Mouse (Mus musculus) brown adipose tissue, adult 24 weeks (tissue): Measurements from ENCODE around the gene Cnr2. TPM values are rescaled to one million over a fixed set of nuclear protein-coding genes. Genes with fewer than 3 reads are reported as not detected.

Source experiments
- H3K27ac ChIP-seq: fragments of 200-500 bp; replicated peaks from 2 replicates; pipeline ENCODE4 v1.5.1; 2012; ENCODE audit warnings: low read depth, mild to moderate bottlenecking, low read length
- H3K4me1 ChIP-seq: fragments of 200-500 bp; 2 replicates; pipeline ENCODE4 v1.6.1; 2012; ENCODE audit warnings: low read length, mixed read lengths; ENCODE audit not compliant: control insufficient read depth, insufficient read depth, insufficient read length
- H3K4me3 ChIP-seq: fragments of 200-500 bp; 2 replicates; pipeline ENCODE4 v1.5.1; 2012; ENCODE audit warnings: low read depth, mild to moderate bottlenecking, low read length, moderate library complexity; ENCODE audit not compliant: insufficient read depth
- polyA plus RNA-seq: library from polyadenylated mRNA; stranded (reverse); fragments of >200 nt; gene quantifications from 2 replicates; pipeline ENCODE4 v1.2.4, GENCODE M21; 2012; ENCODE audit not compliant: missing spikeins, insufficient read depth, insufficient read length

Gene Cnr2
- polyA plus RNA-seq, 1 experiment = 0.55 TPM

GRCm38 (mm10) chr4:135885676-135886075, 9.5 kb upstream of the Cnr2 start:
- H3K27ac ChIP-seq = peak overlapping the region; percentile 93
- peak overlapping the region; percentile 4; the same call in 1 of the 2 replicates for H3K4me3 ChIP-seq
- H3K4me1 ChIP-seq = peaks cover 23% of the 10 kb centered on the region

GRCm38 (mm10) chr4:135886184-135886583, 9.0 kb upstream of the Cnr2 start:
- Histone ChIP-seq H3K4me3 (0 out of 2 replicates have a peak overlapping the region, but pooled peaks have one; percentile 4), H3K27ac (peak overlapping the region; percentile 93), H3K4me1 (peaks cover 23% of the 10 kb centered on the region)

GRCm38 (mm10) chr4:135888448-135889057, 6.6 kb upstream of the Cnr2 start:
- Histone ChIP-seq H3K4me3 (no peak overlapping the region), H3K4me1 (peaks cover 17% of the 10 kb centered on the region), H3K27ac (peak overlapping the region; percentile 5; the same call in 1 of the 2 replicates)

- Histone ChIP-seq H3K4me3 (no peak overlapping the region), H3K4me1 (peaks cover 10% of the 10 kb centered on the region)
These were observed 5.9 kb upstream of the Cnr2 start for GRCm38 (mm10) chr4:135889146-135889883.

DNA sequence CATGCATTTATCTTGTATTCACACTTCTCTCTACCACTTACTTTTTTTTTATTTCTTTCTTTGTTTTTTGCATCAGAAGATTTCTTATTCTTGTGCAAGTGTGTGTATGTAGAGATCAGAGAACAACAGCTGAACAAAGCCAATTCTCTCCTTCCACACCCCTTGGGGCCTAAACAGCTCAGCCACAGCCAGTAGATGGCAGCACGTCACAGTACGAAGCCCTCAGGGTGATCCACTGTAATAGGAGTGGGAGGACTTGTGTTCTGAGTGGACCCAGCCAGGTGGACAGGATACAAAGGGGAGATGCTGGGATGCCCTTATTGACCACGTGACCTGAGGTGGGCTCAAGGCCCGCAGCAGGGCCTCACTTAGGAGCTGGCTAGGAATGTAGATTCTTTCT, 5.3 kb upstream of the Cnr2 start:
- H3K4me1 ChIP-seq = peaks cover 9% of the 10 kb centered on the region
- no peak overlapping the region for H3K4me3 ChIP-seq
- H3K27ac ChIP-seq = no peak overlapping the region

More at GRCm38 (mm10) chr4:135889146-135889883, 5.9 kb upstream of the Cnr2 start:
- H3K27ac ChIP-seq = no peak overlapping the region

DNA sequence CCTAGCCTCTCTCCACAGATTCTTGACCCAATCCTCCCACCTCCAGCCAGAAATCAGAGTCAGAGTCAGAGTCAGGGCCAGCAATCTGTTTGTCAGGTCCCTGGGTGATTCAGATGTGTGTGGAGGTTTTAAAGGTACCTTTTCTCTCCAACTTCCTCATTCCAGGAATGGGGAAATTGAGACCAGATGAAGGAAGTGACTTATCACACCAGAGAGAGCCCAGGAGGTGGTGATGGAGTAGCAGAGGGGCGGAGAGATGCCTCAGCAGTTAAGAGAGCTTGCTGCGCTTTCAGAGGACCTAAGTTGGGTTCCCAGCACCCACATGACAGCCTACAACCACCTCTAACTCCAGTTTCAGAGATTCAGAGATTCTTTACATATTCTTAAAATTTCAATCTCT, 3.7 kb upstream of the Cnr2 start:
- H3K4me1 ChIP-seq = no peaks in the 10 kb centered on the region; the same call in 1 of the 2 replicates
- no peak overlapping the region for H3K4me3 ChIP-seq
- no peak overlapping the region for H3K27ac ChIP-seq

- Histone ChIP-seq H3K27ac (no peak overlapping the region), H3K4me1 (no peaks in the 10 kb centered on the region; the same call in 1 of the 2 replicates), H3K4me3 (no peak overlapping the region)
These were observed 2.3 kb upstream of the Cnr2 start for GRCm38 (mm10) chr4:135892884-135893283.

GRCm38 (mm10) chr4:135896157-135896556, 963 bp downstream of the Cnr2 start:
- Histone ChIP-seq H3K27ac (no peak overlapping the region), H3K4me1 (peaks cover 2% of the 10 kb centered on the region; the same call in 1 of the 2 replicates), H3K4me3 (no peak overlapping the region; the same call in 1 of the 2 replicates)

GRCm38 (mm10) chr4:135898380-135899049, 3.3 kb downstream of the Cnr2 start:
- H3K4me3 ChIP-seq = no peak overlapping the region
- no peak overlapping the region; the same call in 1 of the 2 replicates for H3K27ac ChIP-seq
- peaks cover 2% of the 10 kb centered on the region; the same call in 1 of the 2 replicates for H3K4me1 ChIP-seq

- Histone ChIP-seq H3K4me3 (no peak overlapping the region), H3K4me1 (peaks cover 2% of the 10 kb centered on the region; the same call in 1 of the 2 replicates), H3K27ac (no peak overlapping the region)
These were observed 3.9 kb downstream of the Cnr2 start for GRCm38 (mm10) chr4:135899050-135899448.

DNA sequence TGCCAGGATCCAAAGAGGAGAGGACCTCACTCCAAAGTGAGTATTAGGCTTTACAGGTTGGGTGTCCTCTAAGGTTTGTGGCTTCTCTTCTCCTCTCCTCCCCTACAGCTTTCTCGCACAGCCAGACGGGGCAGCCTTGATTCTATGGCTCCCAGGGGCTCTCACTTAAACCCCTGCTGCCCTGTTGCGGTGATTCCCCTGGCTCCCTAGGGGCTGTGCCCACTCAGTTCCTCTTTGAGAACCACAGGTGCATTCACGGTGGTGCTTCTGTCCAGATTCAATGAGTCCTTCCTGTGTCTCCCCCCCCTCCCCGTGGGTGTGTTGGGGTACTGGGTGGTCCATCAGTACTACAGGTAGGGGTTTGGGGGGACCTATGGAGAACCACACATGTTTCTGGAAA, 4.8 kb downstream of the Cnr2 start:
- Histone ChIP-seq H3K4me1 (peaks cover 2% of the 10 kb centered on the region; the same call in 1 of the 2 replicates), H3K4me3 (no peak overlapping the region), H3K27ac (no peak overlapping the region)

DNA sequence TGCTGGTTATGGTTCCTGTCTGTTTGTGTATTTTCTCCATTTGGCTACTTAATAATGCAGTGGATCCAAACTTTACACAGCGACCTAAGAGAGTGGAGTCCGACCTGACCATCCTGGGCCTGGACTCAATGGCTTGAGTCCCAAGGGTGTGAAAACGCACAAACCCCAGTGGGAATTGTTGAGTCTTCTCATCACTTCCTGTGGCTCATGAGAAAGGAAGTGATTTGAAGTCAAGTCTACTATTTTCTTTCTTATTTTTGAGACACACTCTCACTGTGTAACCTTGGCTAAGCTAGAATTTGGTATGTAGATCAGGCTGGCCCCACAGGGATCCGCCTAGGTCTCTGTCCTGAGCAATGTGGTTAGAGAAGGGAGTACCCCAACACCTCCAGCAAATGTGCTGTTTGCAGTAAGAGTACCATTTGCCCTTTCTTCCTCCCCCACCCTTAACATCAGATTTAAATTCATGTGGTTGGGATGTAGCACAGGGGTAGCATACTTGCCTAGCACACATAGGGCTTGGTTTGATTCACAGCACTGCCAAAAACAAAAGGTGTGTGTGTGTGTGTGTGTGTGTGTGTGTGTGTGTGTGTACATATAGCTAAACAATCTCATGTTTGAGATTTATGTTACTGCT, 7.5 kb downstream of the Cnr2 start:
- peaks cover 2% of the 10 kb centered on the region; the same call in 1 of the 2 replicates for H3K4me1 ChIP-seq
- no peak overlapping the region for H3K4me3 ChIP-seq

GRCm38 (mm10) chr4:135904810-135905209, 9.6 kb downstream of the Cnr2 start:
- H3K4me1 ChIP-seq = 0 out of 2 replicates have a peak, but pooled peaks cover 3% of the 10 kb centered on the region
- no peak overlapping the region for H3K27ac ChIP-seq
- no peak overlapping the region for H3K4me3 ChIP-seq

More for the DNA sequence above, 7.5 kb downstream of the Cnr2 start:
- no peak overlapping the region for H3K27ac ChIP-seq

- H3K4me1 ChIP-seq = 0 out of 2 replicates have a peak, but pooled peaks cover 3% of the 10 kb centered on the region
- no peak overlapping the region for H3K4me3 ChIP-seq
- no peak overlapping the region for H3K27ac ChIP-seq
These were observed 11.4 kb downstream of the Cnr2 start for GRCm38 (mm10) chr4:135906633-135907032.
